Mouse (Mus musculus): Measurements from ENCODE around the gene Ccdc149. TPM values are rescaled to one million over a fixed set of nuclear protein-coding genes. Genes with fewer than 3 reads are reported as not detected.

Ccdc149 gene
- polyA plus RNA-seq, 1 experiment from 2014 or later = 3.5 TPM

DNA sequence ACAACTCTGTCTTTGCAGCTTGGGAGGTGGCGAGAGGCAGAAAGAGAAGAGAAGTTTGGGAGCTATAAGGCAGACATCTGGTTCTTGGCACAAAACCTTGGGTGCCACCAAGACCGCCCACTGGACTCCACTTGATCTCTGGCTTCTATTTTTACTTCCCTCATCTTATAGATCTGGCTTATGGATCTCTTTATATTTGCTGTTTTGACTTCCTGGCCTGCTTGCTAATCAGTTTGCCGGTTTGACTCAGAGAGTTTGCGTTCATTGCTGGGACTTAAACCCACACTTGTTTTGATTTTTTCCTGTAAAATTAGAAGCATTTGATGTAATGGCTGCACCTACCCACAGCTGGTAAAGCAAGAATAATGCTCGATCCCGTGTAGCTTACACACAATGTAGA, 100.4 kb downstream of the Ccdc149 start:
- Histone ChIP-seq H3K4me3 (replicated peaks; ENCODE audit: low read depth, low read length) (no peak overlapping the region), H3K9ac (ENCODE audit: low read depth, low read length) (no peak overlapping the region), H3K36me3 (ENCODE audit: insufficient read depth, low read length) (no peaks in the 10 kb centered on the region), H3K4me1 (replicated peaks; ENCODE audit: insufficient read depth, low read length) (no peaks in the 10 kb centered on the region), H3K9me3 (replicated peaks; ENCODE audit: low read length) (no peaks in the 10 kb centered on the region), H3K4me2 (ENCODE audit: low read length) (no peak overlapping the region), H3K27ac (no peak overlapping the region), H3K27me3 (ENCODE audit: insufficient read depth, low read length) (no peaks in the 10 kb centered on the region)
- WGBS = 89% methylated on average over 6 of the region's 6 CpGs
- DNase-seq (ENCODE audit: low spot score) (no peak), ATAC-seq (replicated peaks; ENCODE audit: low FRiP score, low read depth) (no peak)
- no peak for TF ChIP-seq CTCF (IDR thresholded peaks at IDR 0.05; ENCODE audit: low read depth)

- H3K4me2 ChIP-seq (ENCODE audit: low read length) = 0 out of 2 replicates have a peak overlapping the region, but pooled peaks have one; percentile 11
- H3K9ac ChIP-seq (ENCODE audit: low read depth, low read length) = no peak overlapping the region
- H3K4me3 ChIP-seq (replicated peaks; ENCODE audit: low read depth, low read length) = no peak overlapping the region
- H3K27ac ChIP-seq = no peak overlapping the region
- H3K27me3 ChIP-seq (ENCODE audit: insufficient read depth, low read length) = no peaks in the 10 kb centered on the region
- TF ChIP-seq CTCF (IDR thresholded peaks at IDR 0.05; ENCODE audit: low read depth) = no peak
- ATAC-seq (replicated peaks; ENCODE audit: low FRiP score, low read depth) = no peak
- 60% methylated on average over 63 of the region's 63 CpGs for WGBS
- H3K4me1 ChIP-seq (replicated peaks; ENCODE audit: insufficient read depth, low read length) = 0 out of 2 replicates have a peak, but pooled peaks cover 8% of the 10 kb centered on the region
- no peak for DNase-seq (ENCODE audit: low spot score)
- no peaks in the 10 kb centered on the region for H3K36me3 ChIP-seq (ENCODE audit: insufficient read depth, low read length)
- H3K9me3 ChIP-seq (replicated peaks; ENCODE audit: low read length) = no peaks in the 10 kb centered on the region
Observed at GRCm38 (mm10) chr5:52367866-52368840, 103.2 kb downstream of the Ccdc149 start.

DNA sequence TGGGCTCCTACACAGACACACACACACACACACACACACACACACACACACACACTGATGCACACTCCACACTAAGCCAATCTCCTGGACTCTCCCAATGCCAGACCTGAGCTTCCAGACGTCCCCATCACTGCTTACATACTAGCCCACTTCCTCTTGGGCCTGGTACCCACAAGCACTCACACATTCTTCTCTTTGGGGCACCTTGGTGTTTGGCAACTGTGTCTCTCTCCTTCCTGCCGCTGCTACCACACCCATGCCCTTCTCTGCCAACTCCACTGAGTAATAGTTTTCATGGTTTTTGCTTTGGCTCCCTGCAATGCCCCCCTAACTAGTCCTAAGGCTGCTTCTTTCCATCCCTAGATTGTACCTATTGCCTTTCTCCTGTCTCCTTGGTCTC, 104.7 kb downstream of the Ccdc149 start:
- no peak overlapping the region for H3K4me3 ChIP-seq (replicated peaks; ENCODE audit: low read depth, low read length)
- 71% methylated on average over 2 of the region's 2 CpGs for WGBS
- no peak for TF ChIP-seq CTCF (IDR thresholded peaks at IDR 0.05; ENCODE audit: low read depth)
- H3K9ac ChIP-seq (ENCODE audit: low read depth, low read length) = no peak overlapping the region
- H3K27me3 ChIP-seq (ENCODE audit: insufficient read depth, low read length) = no peaks in the 10 kb centered on the region
- no peaks in the 10 kb centered on the region for H3K9me3 ChIP-seq (replicated peaks; ENCODE audit: low read length)
- 0 out of 2 replicates have a peak, but pooled peaks cover 9% of the 10 kb centered on the region for H3K4me1 ChIP-seq (replicated peaks; ENCODE audit: insufficient read depth, low read length)
- no peaks in the 10 kb centered on the region for H3K36me3 ChIP-seq (ENCODE audit: insufficient read depth, low read length)
- no peak overlapping the region for H3K4me2 ChIP-seq (ENCODE audit: low read length)
- ATAC-seq (replicated peaks; ENCODE audit: low FRiP score, low read depth) (no peak), DNase-seq (ENCODE audit: low spot score) (no peak)
- no peak overlapping the region for H3K27ac ChIP-seq

DNA sequence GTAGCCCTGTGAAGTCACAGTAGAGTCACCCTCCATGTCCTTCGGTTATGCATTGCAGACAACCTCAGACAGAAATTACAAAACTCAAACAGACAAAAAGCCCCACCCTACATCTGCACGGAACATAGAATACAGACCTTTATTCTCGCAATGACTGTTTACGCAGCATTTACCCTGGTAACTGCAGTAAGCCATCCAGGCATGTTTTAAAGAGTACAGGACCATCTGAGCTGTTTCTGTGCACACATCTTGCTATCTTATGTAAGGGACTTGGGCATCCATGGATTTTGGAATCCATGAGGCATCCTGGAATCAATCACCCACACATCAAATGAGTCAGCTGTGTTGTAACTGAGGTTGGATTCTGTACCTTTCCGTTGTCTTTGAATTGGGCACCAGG, 105.4 kb downstream of the Ccdc149 start:
- TF ChIP-seq CTCF (IDR thresholded peaks at IDR 0.05; ENCODE audit: low read depth) = no peak
- Histone ChIP-seq H3K4me3 (replicated peaks; ENCODE audit: low read depth, low read length) (no peak overlapping the region), H3K36me3 (ENCODE audit: insufficient read depth, low read length) (no peaks in the 10 kb centered on the region), H3K27ac (no peak overlapping the region), H3K4me2 (ENCODE audit: low read length) (no peak overlapping the region), H3K9me3 (replicated peaks; ENCODE audit: low read length) (no peaks in the 10 kb centered on the region), H3K4me1 (replicated peaks; ENCODE audit: insufficient read depth, low read length) (0 out of 2 replicates have a peak, but pooled peaks cover 9% of the 10 kb centered on the region), H3K9ac (ENCODE audit: low read depth, low read length) (no peak overlapping the region), H3K27me3 (ENCODE audit: insufficient read depth, low read length) (no peaks in the 10 kb centered on the region)
- no peak for DNase-seq (ENCODE audit: low spot score)
- 92% methylated on average over 5 of the region's 5 CpGs for WGBS
- ATAC-seq (replicated peaks; ENCODE audit: low FRiP score, low read depth) = no peak

DNA sequence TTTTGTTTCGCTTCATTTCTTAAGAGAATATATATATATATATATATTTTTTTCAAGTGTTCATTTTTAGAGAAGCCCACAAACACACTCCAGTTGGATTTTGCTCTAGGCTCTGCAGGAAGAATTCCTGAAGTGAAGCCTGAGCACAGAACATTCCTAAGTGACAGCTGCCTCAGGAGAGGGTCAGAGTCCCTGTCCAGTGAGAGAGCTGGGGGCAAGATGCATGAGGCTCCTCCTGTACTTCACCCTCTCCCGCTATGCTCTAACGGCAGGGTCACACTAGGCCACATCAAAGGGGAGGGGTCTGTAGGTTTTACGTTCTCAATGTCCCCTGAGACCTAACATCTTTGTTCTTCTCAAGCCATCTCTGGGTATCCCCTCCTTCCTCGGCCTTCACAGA, 106.8 kb downstream of the Ccdc149 start:
- Histone ChIP-seq H3K4me3 (replicated peaks; ENCODE audit: low read depth, low read length) (no peak overlapping the region), H3K27ac (peak overlapping the region; percentile 66; the same call in 1 of the 2 replicates), H3K4me2 (ENCODE audit: low read length) (peak overlapping the region; percentile 36), H3K9ac (ENCODE audit: low read depth, low read length) (no peak overlapping the region), H3K27me3 (ENCODE audit: insufficient read depth, low read length) (no peaks in the 10 kb centered on the region), H3K36me3 (ENCODE audit: insufficient read depth, low read length) (no peaks in the 10 kb centered on the region), H3K4me1 (replicated peaks; ENCODE audit: insufficient read depth, low read length) (0 out of 2 replicates have a peak, but pooled peaks cover 9% of the 10 kb centered on the region), H3K9me3 (replicated peaks; ENCODE audit: low read length) (no peaks in the 10 kb centered on the region)
- ATAC-seq (replicated peaks; ENCODE audit: low FRiP score, low read depth) = peak; percentile 81
- peak; percentile 29 for DNase-seq (ENCODE audit: low spot score)
- 42% methylated on average over 5 of the region's 5 CpGs for WGBS
- no peak for TF ChIP-seq CTCF (IDR thresholded peaks at IDR 0.05; ENCODE audit: low read depth)

- no peak for TF ChIP-seq CTCF (IDR thresholded peaks at IDR 0.05; ENCODE audit: low read depth)
- H3K9ac ChIP-seq (ENCODE audit: low read depth, low read length) = 0 out of 2 replicates have a peak within 1 kb of the TSS, but pooled peaks have one; percentile 13
- H3K27me3 ChIP-seq (ENCODE audit: insufficient read depth, low read length) = no peaks in the 10 kb centered on the region
- no peaks in the 10 kb centered on the region for H3K36me3 ChIP-seq (ENCODE audit: insufficient read depth, low read length)
- 12% methylated on average over 11 of the region's 11 CpGs for WGBS
- peak within 1 kb of the TSS; percentile 66 for H3K27ac ChIP-seq
- ATAC-seq (replicated peaks; ENCODE audit: low FRiP score, low read depth) = peak; percentile 63; the same call in 1 of the 2 replicates
- 0 out of 2 replicates have a peak, but pooled peaks cover 9% of the 10 kb centered on the region for H3K4me1 ChIP-seq (replicated peaks; ENCODE audit: insufficient read depth, low read length)
- H3K9me3 ChIP-seq (replicated peaks; ENCODE audit: low read length) = no peaks in the 10 kb centered on the region
- H3K4me3 ChIP-seq (replicated peaks; ENCODE audit: low read depth, low read length) = peak within 1 kb of the TSS; percentile 18; the same call in 1 of the 2 replicates
- peak; percentile 73 for DNase-seq (ENCODE audit: low spot score)
- peak within 1 kb of the TSS; percentile 36 for H3K4me2 ChIP-seq (ENCODE audit: low read length)
Observed at GRCm38 (mm10) chr5:52363468-52364150, 107.7 kb downstream of the Ccdc149 start, which contains the start of gene Sod3. Gene Sod3 (plus strand): TSS chr5:52363791.

Measured in kidney, postnatal 0 days (tissue).